Comparison of ENCODE assay signal across 10 mouse cellular contexts in genomic region chr11:78023607-78024006, GRCm38 (mm10). TPM values are rescaled to one million over a fixed set of nuclear protein-coding genes. Genes with fewer than 3 reads are reported as not detected.
DNase-seq lines count a peak whose midpoint lies in the region.
"Had no signal": no experiment of that assay in that cellular context is flagged by ENCODE, and none has a peak within 500 bp of the region (broad histone marks: within the 10 kb centered on the region; RNA-seq: fewer than 3 reads in every experiment).

No protein-coding gene starts in this region.

- H3K27me3 ChIP-seq in forebrain, embryonic 10.5 days (ENCODE audit: poor library complexity, severe bottlenecking), result no peaks in the 10 kb centered on the region
- H3K27me3 ChIP-seq: hindbrain, embryonic 15.5 days; neural tube, embryonic 12.5 days had no signal

- no peaks in the 10 kb centered on the region for H3K9me3 ChIP-seq in forebrain, embryonic 10.5 days
- H3K9me3 ChIP-seq: hindbrain, embryonic 15.5 days; neural tube, embryonic 12.5 days had no signal

- 88% methylated on average over 8 of the region's 8 CpGs for WGBS in forebrain, embryonic 10.5 days

- no peaks in the 10 kb centered on the region for H3K4me1 ChIP-seq in forebrain, embryonic 10.5 days
- H3K4me1 ChIP-seq: hindbrain, embryonic 15.5 days; neural tube, embryonic 12.5 days had no signal

- DNase-seq in gastrocnemius, postnatal 10 days, result peak; percentile 53
- no peak for DNase-seq in gastrocnemius, adult 18-20 months (ENCODE audit: low spot score)
- DNase-seq in right cerebral cortex, postnatal 14 days, result peak; percentile 42
- DNase-seq in right cerebral cortex, adult 18-20 months, result no peak
- peak; percentile 42 for DNase-seq in c-Kit-positive CD71-positive TER-119-negative erythroid progenitor cells, embryonic 14.5 days (ENCODE audit: low read depth)
- peak; percentile 23 to 45 for DNase-seq in natural killer cell, adult 2 months (ENCODE audit: low spot score in 2 of 2)
- no peak for DNase-seq in gastrocnemius, postnatal 14 days
- DNase-seq in forebrain, embryonic 10.5 days (ENCODE audit: extremely low spot score, low spot score), result no peak

- no peak overlapping the region for H3K27ac ChIP-seq in forebrain, embryonic 10.5 days
- H3K27ac ChIP-seq: hindbrain, embryonic 15.5 days; neural tube, embryonic 12.5 days had no signal

- peaks cover 96% of the 10 kb centered on the region for H3K36me3 ChIP-seq in forebrain, embryonic 10.5 days (replicated peaks)

- no peak overlapping the region for H3K4me3 ChIP-seq in forebrain, embryonic 10.5 days
- H3K4me3 ChIP-seq: hindbrain, embryonic 15.5 days; neural tube, embryonic 12.5 days had no signal

- intact Hi-C loops in gastrocnemius, postnatal 14 days (cut with DNase I; ENCODE audit: low total_unique reads), result no loop called here

RNA-seq across cellular contexts. Expression of gene Dhrs13, which starts 8.5 kb away (rescaled TPM):
- total RNA-seq in gastrocnemius, postnatal 10 days (2021), result 1 to 10 TPM; 3.0 to 4.3 TPM
- under 1 TPM; 0.80 to 0.97 TPM for total RNA-seq in gastrocnemius, adult 18-20 months (2021)
- 1 to 10 TPM; 1.6 to 1.7 TPM for total RNA-seq in gastrocnemius, postnatal 14 days (2021)
- polyA plus RNA-seq in forebrain, embryonic 10.5 days (2016; fragmentation: Nextera tagmentation; extraction: Ambion mirVana), result 14.4 and 17.1 TPM in 2 replicates

RNA-seq across cellular contexts. Expression of gene Flot2, which starts 14.1 kb away (rescaled TPM):
- 10 to 100 TPM; 68.3 to 68.5 TPM for total RNA-seq in gastrocnemius, postnatal 10 days (2021)
- 10 to 100 TPM; 45.6 to 49.1 TPM for total RNA-seq in gastrocnemius, adult 18-20 months (2021)
- total RNA-seq in gastrocnemius, postnatal 14 days (2021), result 10 to 100 TPM; 60.7 to 64.3 TPM
- 72.5 and 72.7 TPM in 2 replicates for polyA plus RNA-seq in forebrain, embryonic 10.5 days (2016; fragmentation: Nextera tagmentation; extraction: Ambion mirVana)

RNA-seq across cellular contexts. Expression of gene Phf12, which starts 41.1 kb away (rescaled TPM):
- total RNA-seq in gastrocnemius, postnatal 10 days (2021), result 10 to 100 TPM; 19.7 to 35.4 TPM
- total RNA-seq in gastrocnemius, adult 18-20 months (2021), result 10 to 100 TPM; 13.9 to 14.3 TPM
- total RNA-seq in gastrocnemius, postnatal 14 days (2021), result 10 to 100 TPM; 18.3 to 19.1 TPM
- 17.0 and 20.7 TPM in 2 replicates for polyA plus RNA-seq in forebrain, embryonic 10.5 days (2016; fragmentation: Nextera tagmentation; extraction: Ambion mirVana)

RNA-seq across cellular contexts. Expression of gene Eral1, which starts 56.6 kb away (rescaled TPM):
- total RNA-seq in gastrocnemius, postnatal 10 days (2021), result 10 to 100 TPM; 17.8 to 21.6 TPM
- total RNA-seq in gastrocnemius, adult 18-20 months (2021), result 10 to 100 TPM; 20.1 to 22.7 TPM
- total RNA-seq in gastrocnemius, postnatal 14 days (2021), result 10 to 100 TPM; 18.9 to 22.2 TPM
- 39.7 and 40.7 TPM in 2 replicates for polyA plus RNA-seq in forebrain, embryonic 10.5 days (2016; fragmentation: Nextera tagmentation; extraction: Ambion mirVana)

Comparison
In these comparisons a context has a peak if more than half of its experiments do, and no peak if none do; other contexts are left out.
1. DNase-seq: peak in gastrocnemius, postnatal 10 days (single experiment), right cerebral cortex, postnatal 14 days (single experiment), c-Kit-positive CD71-positive TER-119-negative erythroid progenitor cells, embryonic 14.5 days (single experiment) and natural killer cell, adult 2 months (2 of 2); none in gastrocnemius, adult 18-20 months (single experiment), right cerebral cortex, adult 18-20 months (single experiment), gastrocnemius, postnatal 14 days (single experiment) and forebrain, embryonic 10.5 days (single experiment).